Mouse (Mus musculus): ENCODE measurements at regions not wholly inside any gene's neighbourhood (a gene's known extent, or its start where the extent isn't known, plus 50 kb on each side); places are given as distances from the start of the nearest gene placed in this dataset.

- DNase-seq (ENCODE audit: low spot score): no peak
Measured at GRCm38 (mm10) chr13:91274131-91274530, 50.4 kb upstream of the Atg10 start.

- no peak for DNase-seq (ENCODE audit: low spot score)
Measured at GRCm38 (mm10) chr13:91274615-91275014, 50.8 kb upstream of the Atg10 start.

DNA sequence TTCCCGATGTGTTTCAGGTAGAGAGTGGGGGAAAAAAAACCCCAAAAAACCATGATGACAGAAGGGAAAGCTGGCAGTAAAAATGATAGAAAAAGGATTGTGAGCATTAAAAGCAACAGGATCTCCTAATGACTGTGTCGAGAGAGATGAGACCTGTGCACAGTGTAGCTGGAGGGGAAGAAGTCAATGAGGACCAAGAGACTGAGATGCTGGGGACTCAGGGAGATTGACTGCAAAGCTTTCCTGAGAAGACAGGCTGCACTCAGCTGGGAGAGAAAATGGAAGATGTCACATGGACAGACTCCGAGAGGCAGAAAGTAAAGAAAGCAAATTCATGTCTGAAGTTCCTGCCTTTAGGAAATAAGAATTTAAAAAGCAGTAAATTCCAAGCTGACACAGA is 55.7 kb upstream of the Atg10 start:
- no peak for DNase-seq (ENCODE audit: low spot score)

GRCm38 (mm10) chr13:91295552-91296170 is 71.9 kb upstream of the Atg10 start:
- DNase-seq (ENCODE audit: low spot score): no peak

- DNase-seq (ENCODE audit: low spot score): no peak
Measured at GRCm38 (mm10) chr13:91296521-91297160, 72.9 kb upstream of the Atg10 start.

GRCm38 (mm10) chr13:91301849-91302248 is 78.1 kb upstream of the Atg10 start:
- no peak for DNase-seq (ENCODE audit: low spot score)

- DNase-seq (ENCODE audit: low spot score): no peak
Measured at GRCm38 (mm10) chr13:91305697-91306405, 82.1 kb upstream of the Atg10 start.

DNA sequence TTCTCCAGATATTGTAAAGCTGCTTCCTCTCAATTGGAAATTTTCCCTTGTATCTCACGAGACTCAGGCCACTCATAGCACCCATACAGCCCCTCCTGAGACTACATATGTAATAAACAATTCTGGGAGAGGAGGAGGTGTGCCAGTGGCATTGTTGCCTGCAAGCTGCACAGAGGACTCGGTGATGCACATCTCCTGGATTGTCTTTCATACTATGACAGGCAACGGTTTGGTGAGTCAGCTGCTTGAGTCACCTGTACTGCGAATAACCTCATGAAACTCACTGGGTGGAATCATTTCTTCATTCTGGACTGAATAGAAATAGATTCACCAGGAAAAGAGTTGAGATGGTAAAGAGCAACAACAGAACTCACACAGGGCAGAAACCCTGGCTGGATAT is 82.8 kb upstream of the Atg10 start:
- no peak for DNase-seq (ENCODE audit: low spot score)

DNA sequence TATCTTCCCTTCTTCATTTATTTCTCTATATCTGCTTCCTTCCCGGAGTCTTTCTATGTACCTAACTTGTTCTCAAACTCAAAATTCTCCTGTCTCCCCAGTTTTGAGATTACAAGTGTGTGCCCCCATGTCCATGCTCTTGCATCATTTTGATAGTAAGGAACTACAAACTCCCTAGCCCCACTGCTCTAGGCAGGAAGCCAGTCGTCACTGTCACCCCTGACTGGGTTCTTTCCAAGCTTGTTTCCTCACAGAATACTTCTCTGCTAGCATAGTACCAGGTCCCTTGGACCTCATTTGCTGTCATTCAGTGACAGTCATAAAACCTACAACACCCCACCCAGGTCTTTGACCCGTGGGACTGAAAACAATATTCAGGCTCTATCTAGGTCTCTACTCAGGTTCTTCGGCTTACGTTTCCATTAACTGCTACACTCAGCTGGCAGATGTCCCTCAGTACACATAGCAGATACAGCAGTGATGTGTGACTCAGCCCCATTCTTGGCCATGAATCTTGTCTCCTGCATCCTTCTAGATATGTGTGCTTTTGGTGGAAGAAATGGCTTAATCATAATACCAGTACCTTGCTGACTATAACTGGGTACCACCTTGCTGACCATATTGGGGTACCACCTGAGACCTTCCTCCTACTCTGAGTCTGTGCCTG is 89.3 kb upstream of the Atg10 start:
- no peak for DNase-seq (ENCODE audit: low spot score)

- DNase-seq (ENCODE audit: low spot score): no peak
Measured at GRCm38 (mm10) chr13:91322331-91322730, 98.6 kb upstream of the Atg10 start.

DNA sequence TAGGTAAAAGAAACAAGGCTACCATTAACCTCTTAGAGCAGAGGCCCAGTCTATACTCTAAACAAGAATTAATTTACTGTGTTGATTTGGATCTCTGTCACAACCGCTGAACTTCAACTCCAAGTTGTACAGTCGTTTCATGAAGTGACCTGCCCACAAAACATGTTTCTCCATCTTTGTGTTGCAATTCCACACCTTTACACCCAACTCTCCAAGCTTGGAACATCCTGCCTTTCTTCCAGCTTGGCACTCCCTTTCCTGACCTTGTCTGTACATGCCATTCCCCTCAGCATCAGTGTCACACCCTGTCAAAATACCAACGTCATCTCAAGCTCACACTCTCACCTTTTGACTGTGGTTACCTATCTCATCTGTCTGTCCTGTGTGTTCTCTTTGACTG is 103.1 kb upstream of the Atg10 start:
- no peak for DNase-seq (ENCODE audit: low spot score)

DNA sequence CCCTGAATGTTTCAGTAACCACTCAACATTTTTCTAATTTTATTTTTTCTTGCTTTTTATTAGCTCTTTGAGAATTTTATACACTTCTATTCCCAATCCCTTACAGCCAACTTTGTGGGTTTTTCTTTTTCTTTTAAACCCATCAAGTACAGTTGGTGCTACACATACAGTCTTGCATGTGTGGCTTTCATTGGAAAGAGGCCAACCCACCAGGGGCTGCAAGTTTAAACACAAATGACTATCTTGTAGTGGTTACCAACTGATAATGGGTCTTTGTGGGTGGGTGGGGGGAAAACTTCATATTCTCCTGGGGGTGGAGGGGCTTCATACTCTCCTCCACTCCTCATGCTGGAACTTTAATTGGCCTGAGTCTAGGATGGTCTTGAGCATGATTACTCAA is 110.5 kb upstream of the Atg10 start:
- DNase-seq (ENCODE audit: low spot score): no peak

GRCm38 (mm10) chr13:91344139-91344538 is 115.9 kb upstream of the Ssbp2 start:
- no peak for DNase-seq (ENCODE audit: low spot score)

GRCm38 (mm10) chr13:91348489-91349083 is 111.5 kb upstream of the Ssbp2 start:
- DNase-seq (ENCODE audit: low spot score): no peak

DNA sequence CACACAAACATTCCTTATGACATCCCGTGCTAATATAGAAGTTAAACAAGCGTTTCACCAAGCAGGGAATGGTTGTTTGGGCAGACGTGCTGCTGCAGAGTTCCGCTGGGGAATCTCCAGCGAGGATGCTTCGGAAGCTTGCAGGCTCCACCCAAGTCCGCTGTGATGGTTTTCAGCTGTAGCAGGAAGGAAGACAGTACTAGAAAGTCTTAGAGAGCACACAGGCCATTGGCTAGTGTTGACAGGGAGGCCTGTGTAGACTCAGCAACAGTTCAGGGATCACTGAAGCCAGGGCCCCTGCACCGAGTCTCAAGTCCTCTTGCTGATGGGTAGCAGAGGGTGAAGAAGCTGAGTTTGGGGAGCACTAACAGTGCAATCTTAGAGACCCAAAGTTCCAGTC is 107.8 kb upstream of the Ssbp2 start:
- no peak for DNase-seq (ENCODE audit: low spot score)

DNA sequence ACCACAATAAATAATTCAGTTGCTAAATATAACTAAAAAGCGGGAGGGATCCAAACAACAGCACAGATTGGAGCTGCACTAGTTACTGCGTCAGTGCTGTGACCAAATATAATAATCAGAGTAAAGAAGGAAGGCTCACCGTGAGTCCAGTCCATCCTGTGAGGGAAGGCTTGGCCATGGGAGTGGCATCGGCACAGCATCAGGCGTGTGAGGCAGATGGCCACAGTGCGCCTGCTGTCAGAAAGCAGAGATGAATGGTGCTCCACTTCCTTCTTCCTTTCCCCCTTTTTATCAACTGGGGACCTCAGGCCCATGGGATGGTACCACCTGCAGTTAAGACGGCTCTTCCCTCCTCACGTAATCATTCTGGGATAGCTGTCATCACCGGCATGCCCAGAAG is 103.6 kb upstream of the Ssbp2 start:
- no peak for DNase-seq (ENCODE audit: low spot score)

DNA sequence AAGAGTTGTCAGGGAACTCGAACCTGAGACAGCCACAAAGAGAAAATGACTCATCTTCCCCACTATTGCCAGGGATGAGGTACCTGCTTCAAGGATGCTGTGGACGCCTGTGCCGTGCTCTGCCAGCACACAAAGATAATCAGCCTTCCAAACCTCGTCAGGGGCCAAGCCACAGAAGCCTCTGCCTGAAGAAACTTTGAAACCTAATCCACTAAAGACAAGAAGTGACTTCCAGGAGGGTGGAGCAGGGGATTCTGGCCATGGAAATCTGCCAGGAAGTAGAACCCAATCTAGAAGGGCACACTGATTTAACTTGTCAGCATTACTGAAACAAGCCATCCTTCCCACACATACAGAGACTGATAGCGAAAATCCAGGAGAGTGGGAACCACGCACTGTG is 100.0 kb upstream of the Ssbp2 start:
- no peak for DNase-seq (ENCODE audit: low spot score)

DNA sequence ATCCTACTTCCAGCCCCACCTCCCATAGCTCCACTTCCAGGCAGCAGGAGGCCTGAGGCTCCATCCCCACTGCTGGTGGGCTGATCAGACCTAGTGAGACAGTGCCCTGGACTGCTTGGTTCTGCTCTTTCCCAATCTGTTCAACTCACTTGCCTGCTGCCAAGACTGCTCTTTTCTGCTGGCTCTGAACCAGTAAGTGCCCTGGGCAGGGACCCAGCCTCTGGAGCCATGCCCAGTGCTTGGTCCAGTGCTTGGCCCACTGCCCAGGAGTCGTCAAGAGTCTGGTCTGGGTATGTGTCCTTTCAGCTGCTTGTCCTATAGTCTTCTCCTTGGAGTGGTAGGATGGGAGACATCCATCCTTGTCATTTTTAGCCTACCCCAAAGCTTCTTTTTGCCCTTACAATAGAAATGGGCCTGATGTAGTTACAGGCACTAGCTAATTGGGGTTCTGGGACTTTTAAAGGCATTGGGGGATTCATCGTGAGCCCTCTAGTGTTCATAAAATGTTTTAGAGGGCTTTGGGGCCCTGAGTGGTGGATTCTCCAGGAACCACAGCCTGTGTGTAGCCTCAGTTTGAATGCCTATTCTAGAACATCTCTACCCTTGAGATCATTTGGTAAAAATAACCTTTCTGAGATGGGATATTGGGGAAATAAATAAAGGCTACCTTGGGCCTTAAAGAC is 94.7 kb upstream of the Ssbp2 start:
- DNase-seq (ENCODE audit: low spot score): no peak

DNA sequence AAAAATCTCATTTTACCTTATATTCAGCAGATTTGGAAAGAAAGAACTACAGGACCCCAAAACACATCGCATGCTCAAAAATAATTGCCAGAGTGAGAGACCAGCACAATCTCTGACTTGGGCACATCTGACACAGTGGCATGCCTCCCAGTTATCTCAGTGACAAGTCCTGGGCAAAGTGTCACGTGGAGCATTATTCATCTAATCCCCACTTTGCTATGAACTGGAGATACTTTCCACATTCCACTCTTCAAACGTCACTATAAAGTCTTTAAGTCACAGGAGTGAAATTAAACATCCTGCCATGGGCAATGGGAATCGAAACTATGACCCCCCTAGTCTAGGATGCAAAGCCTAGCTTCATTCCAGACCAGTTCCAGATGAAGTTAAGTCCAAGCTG is 93.5 kb upstream of the Ssbp2 start:
- DNase-seq (ENCODE audit: low spot score): no peak

DNA sequence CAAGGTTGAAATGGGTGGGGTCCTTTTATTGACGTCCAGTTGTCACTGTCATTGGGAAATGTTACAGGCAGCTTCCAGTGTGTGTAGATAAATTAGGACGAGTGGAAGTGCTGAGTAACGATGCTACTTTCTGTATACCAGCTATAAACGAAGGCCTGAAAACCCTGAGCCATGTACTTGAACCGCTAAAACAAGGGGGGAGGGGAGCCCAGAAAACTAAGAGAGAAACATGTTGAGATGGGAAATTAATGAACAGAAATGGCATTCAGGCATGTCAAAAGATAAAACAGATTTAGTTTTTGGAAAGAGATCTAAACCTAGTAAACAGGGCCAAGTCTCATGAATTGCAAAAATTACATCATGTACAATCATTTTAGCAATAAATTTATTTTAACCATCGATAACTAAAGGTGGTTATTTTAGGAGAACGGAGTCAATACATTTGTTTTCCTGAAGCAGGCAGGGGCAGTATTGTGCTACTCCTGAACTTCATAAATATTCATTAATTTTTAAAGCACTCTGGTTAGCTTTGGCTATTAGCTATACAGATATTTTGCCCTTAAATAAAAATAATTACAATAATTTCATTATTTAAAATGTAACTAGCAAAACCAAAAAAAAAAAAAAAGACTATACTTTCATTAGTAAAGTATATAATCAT is 92.1 kb upstream of the Ssbp2 start:
- DNase-seq (ENCODE audit: low spot score): no peak

- DNase-seq (ENCODE audit: low spot score): no peak
Measured at GRCm38 (mm10) chr13:91368664-91369063, 91.4 kb upstream of the Ssbp2 start.

DNA sequence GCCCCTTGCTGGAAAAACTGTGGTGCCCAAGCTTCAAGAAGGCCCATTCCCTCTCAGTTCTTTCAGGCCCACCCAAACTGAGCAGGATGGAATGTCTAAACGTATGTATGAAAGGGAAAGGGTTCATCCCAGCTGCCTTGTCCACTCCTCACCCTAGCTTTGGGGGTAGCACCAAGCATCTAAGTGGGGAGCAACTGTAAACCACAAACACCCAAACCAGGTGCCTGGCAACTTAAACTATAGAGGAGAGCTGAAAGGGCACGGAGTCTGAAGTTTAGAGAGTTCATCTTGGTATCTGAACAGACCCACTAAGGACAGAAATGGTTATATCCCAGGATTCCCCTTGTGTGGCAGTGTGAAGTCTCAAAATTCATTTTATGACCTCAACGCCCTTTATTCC is 90.1 kb upstream of the Ssbp2 start:
- DNase-seq (ENCODE audit: low spot score): no peak

All from T-cell, adult 2 months (primary cell).